Mouse (Mus musculus) G1E (cell line): ENCODE measurements around the gene Slc38a7.
"Not testable (repeated sequence)": the region's sequence is repeated elsewhere in the genome, so short reads cannot be mapped to it uniquely, and the experiment has no call there.

Experiments
- CTCF ChIP-seq: IDR thresholded peaks from 2 replicates; pipeline ENCODE4 v1.5.1; 2012; ENCODE audit warnings: low read depth, low read length, inconsistent platforms, mixed read lengths
- POLR2AphosphoS5 ChIP-seq: IDR thresholded peaks from 2 replicates; pipeline ENCODE4 v1.6.1; 2012; ENCODE audit warnings: low read depth, low read length, inconsistent platforms; ENCODE audit not compliant: insufficient replicate concordance

- TF ChIP-seq POLR2AphosphoS5, CTCF: not testable (repeated sequence)
Measured at GRCm38 (mm10) chr8:95864851-95865250, 11.5 kb upstream of the Slc38a7 start.
